Mouse (Mus musculus): ENCODE measurements around the gene Etv6.

DNA sequence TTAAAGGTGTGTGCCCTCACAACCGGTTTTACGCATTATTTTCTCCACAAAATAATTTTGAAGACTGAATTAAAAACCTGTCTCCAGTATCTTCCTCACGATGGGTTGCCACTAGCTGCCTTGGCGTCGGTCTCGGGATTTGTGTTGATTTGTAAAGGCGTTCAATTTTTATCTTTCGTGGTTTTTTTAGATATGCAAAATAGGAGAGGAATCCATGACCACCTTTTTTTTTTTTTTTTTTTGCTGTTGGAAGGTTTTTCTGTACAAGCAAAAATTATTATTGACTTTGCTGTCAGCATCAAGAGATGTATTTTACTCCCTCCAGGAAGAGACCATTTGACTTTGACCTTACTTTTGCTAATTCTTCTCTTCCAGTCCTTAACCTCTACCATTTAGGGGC, 77.3 kb downstream of the Etv6 start:
- TF ChIP-seq GATA1 (IDR thresholded peaks at IDR 0.05; ENCODE audit: borderline replicate concordance, low read length) (no peak), CTCF (IDR thresholded peaks at IDR 0.05; ENCODE audit: low read depth, low read length) (no peak)

All from G1E (cell line).